Mouse (Mus musculus) myocyte (in vitro differentiated cells): ENCODE data around the gene Cox6b2.

ENCODE experiments used
- E2F4 ChIP-seq: IDR thresholded peaks from one replicate; pipeline ENCODE4 v1.6.1; 2011; ENCODE audit warnings: mild to moderate bottlenecking, control low read depth, moderate library complexity; ENCODE audit not compliant: insufficient read depth
- MAX ChIP-seq: IDR thresholded peaks from one replicate; pipeline ENCODE4 v1.6.1; 2011; ENCODE audit warnings: low read depth, mild to moderate bottlenecking, control low read depth
- POLR2A ChIP-seq: IDR thresholded peaks from one replicate; pipeline ENCODE4 v1.6.1; 2011; ENCODE audit warnings: low read depth, mild to moderate bottlenecking, control low read depth, moderate library complexity; ENCODE audit not compliant: insufficient read length

DNA sequence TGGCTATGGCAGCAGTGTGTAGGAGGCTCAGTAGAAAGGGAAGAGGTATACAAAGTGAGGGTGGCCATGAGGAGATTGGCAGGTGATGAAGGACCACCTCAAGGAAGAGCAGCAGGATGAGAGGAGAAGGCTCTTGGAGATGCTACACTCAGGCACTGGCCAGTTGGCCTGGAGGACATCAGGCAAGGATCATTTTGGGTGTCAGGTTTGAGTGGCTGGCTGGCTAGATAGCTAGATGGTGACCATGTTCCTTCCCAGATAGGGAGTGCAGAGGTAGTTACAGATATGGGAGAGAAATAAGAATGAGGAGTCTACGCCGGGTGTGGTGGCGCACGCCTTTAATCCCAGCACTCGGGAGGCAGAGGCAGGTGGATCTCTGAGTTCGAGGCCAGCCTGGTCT lies 8.0 kb downstream of the Cox6b2 start:
- TF ChIP-seq POLR2A (no peak), MAX (no peak), E2F4 (no peak)
